Mouse (Mus musculus): ENCODE results near the gene Lrba. TPM values are rescaled to one million over a fixed set of nuclear protein-coding genes. Genes with fewer than 3 reads are reported as not detected.

Lrba gene
- polyA plus RNA-seq, 1 experiment from 2014 or later, result 2.2 TPM

GRCm38 (mm10) chr3:86638552-86639348 is 414.3 kb downstream of the Lrba start:
- no peaks in the 10 kb centered on the region for H3K4me1 ChIP-seq (replicated peaks)
- H3K36me3 ChIP-seq, result no peaks in the 10 kb centered on the region
- no peaks in the 10 kb centered on the region for H3K27me3 ChIP-seq
- DNase-seq (no peak), ATAC-seq (ENCODE audit: low read depth) (no peak)
- no peak overlapping the region for H3K27ac ChIP-seq
- H3K9ac ChIP-seq, result no peak overlapping the region
- H3K4me3 ChIP-seq (replicated peaks), result no peak overlapping the region
- H3K4me2 ChIP-seq, result no peak overlapping the region
- no peaks in the 10 kb centered on the region for H3K9me3 ChIP-seq (replicated peaks)
- WGBS (ENCODE audit: insufficient replicate concordance), result 83% methylated on average over 2 of the region's 2 CpGs

DNA sequence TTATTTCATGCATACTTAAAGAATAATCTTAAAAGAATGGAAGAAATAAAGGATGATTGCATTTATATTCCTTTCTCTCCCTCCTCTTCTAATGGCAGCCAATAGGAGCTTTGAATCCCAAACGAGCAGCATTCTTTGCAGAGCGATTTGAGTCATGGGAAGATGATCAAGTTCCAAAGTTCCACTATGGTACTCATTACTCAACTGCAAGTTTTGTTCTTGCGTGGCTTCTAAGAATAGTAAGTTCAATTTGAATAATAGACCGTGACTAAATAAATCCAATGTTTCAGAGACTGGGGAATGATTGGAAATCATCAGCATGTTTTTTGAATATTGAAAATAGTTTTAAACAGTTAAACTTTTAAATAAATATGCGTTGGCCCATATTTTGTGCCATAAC is 416.9 kb downstream of the Lrba start:
- Histone ChIP-seq H3K27ac (no peak overlapping the region), H3K27me3 (no peaks in the 10 kb centered on the region), H3K4me3 (replicated peaks) (no peak overlapping the region), H3K9ac (no peak overlapping the region), H3K4me1 (replicated peaks) (no peaks in the 10 kb centered on the region), H3K4me2 (no peak overlapping the region), H3K36me3 (no peaks in the 10 kb centered on the region), H3K9me3 (replicated peaks) (no peaks in the 10 kb centered on the region)
- ATAC-seq (ENCODE audit: low read depth) (no peak), DNase-seq (no peak)
- WGBS (ENCODE audit: insufficient replicate concordance), result 76% methylated on average over 5 of the region's 5 CpGs

DNA sequence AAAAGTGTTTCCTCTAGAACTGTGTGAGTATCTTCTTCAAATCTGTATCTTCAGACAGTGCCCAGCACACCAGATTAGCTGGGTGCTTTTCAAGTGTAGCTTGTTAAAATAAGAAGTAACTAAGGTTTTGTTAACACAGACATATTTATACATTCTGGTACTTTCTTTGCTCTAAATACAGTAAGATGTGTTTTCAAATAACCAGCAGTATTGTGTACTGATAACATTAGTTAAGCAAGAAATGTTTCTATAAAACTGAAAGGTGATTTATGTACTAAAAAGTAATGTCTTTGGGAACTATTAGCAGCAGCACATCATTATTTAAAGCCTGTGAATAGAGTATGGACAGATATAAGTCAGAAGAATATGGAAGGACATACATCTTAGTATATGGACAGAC is 417.3 kb downstream of the Lrba start:
- ATAC-seq (ENCODE audit: low read depth) (no peak), DNase-seq (no peak)
- Histone ChIP-seq H3K9ac (no peak overlapping the region), H3K27me3 (no peaks in the 10 kb centered on the region), H3K9me3 (replicated peaks) (no peaks in the 10 kb centered on the region), H3K4me1 (replicated peaks) (no peaks in the 10 kb centered on the region), H3K4me3 (replicated peaks) (no peak overlapping the region), H3K4me2 (no peak overlapping the region), H3K36me3 (no peaks in the 10 kb centered on the region), H3K27ac (no peak overlapping the region)

GRCm38 (mm10) chr3:86646771-86647170 is 422.3 kb downstream of the Lrba start:
- H3K4me2 ChIP-seq, result no peak overlapping the region
- no peak for ATAC-seq (ENCODE audit: low read depth)
- 68% methylated on average over 2 of the region's 2 CpGs for WGBS (ENCODE audit: insufficient replicate concordance)
- H3K9ac ChIP-seq, result no peak overlapping the region
- H3K27ac ChIP-seq, result no peak overlapping the region
- H3K9me3 ChIP-seq (replicated peaks), result no peaks in the 10 kb centered on the region
- no peaks in the 10 kb centered on the region for H3K36me3 ChIP-seq
- H3K27me3 ChIP-seq, result no peaks in the 10 kb centered on the region
- H3K4me3 ChIP-seq (replicated peaks), result no peak overlapping the region
- DNase-seq, result no peak
- H3K4me1 ChIP-seq (replicated peaks), result no peaks in the 10 kb centered on the region

DNA sequence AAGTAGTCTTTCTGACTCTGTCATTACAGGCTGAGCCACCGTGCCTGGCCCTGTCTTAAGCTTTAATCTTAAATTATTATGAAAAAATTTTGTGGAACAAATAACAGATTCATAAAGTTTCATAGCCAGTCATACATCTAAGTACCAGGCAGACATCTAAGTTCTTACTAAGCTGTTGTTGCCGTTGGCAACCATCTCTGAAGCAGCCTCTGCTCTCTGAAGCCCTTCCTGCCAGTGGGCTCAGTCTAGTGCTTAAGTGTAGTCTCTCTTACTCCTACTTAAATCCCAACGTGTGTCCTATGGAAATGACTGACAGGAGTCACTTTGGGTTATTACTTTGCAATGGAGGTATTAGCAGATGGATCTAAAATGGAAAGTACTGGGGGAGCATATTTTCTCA is 426.5 kb downstream of the Lrba start:
- Histone ChIP-seq H3K4me1 (replicated peaks) (no peaks in the 10 kb centered on the region), H3K27ac (no peak overlapping the region), H3K27me3 (no peaks in the 10 kb centered on the region), H3K4me3 (replicated peaks) (no peak overlapping the region), H3K4me2 (no peak overlapping the region), H3K9ac (no peak overlapping the region), H3K9me3 (replicated peaks) (no peaks in the 10 kb centered on the region), H3K36me3 (no peaks in the 10 kb centered on the region)
- WGBS (ENCODE audit: insufficient replicate concordance), result 60% methylated on average over 3 of the region's 3 CpGs
- ATAC-seq (ENCODE audit: low read depth), result no peak
- no peak for DNase-seq

GRCm38 (mm10) chr3:86659326-86659725 is 434.8 kb downstream of the Lrba start:
- 84% methylated on average over 5 of the region's 5 CpGs for WGBS (ENCODE audit: insufficient replicate concordance)
- H3K4me3 ChIP-seq (replicated peaks), result no peak overlapping the region

GRCm38 (mm10) chr3:86664399-86664798 is 439.9 kb downstream of the Lrba start:
- H3K9me3 ChIP-seq (replicated peaks), result no peaks in the 10 kb centered on the region
- no peaks in the 10 kb centered on the region for H3K36me3 ChIP-seq
- H3K27me3 ChIP-seq, result no peaks in the 10 kb centered on the region
- H3K9ac ChIP-seq, result no peak overlapping the region
- H3K4me3 ChIP-seq (replicated peaks), result no peak overlapping the region
- ATAC-seq (ENCODE audit: low read depth), result no peak
- 3% methylated on average over 3 of the region's 3 CpGs for WGBS (ENCODE audit: insufficient replicate concordance)
- no peak for DNase-seq
- no peak overlapping the region for H3K4me2 ChIP-seq
- no peaks in the 10 kb centered on the region for H3K4me1 ChIP-seq (replicated peaks)
- no peak overlapping the region for H3K27ac ChIP-seq

More at GRCm38 (mm10) chr3:86659326-86659725, 434.8 kb downstream of the Lrba start:
- Histone ChIP-seq H3K4me2 (no peak overlapping the region), H3K4me1 (replicated peaks) (no peaks in the 10 kb centered on the region), H3K27me3 (no peaks in the 10 kb centered on the region), H3K36me3 (no peaks in the 10 kb centered on the region), H3K27ac (no peak overlapping the region), H3K9me3 (replicated peaks) (no peaks in the 10 kb centered on the region), H3K9ac (no peak overlapping the region)
- no peak for ATAC-seq (ENCODE audit: low read depth)
- DNase-seq, result no peak

GRCm38 (mm10) chr3:86668146-86668545 is 443.7 kb downstream of the Lrba start:
- Histone ChIP-seq H3K9ac (no peak overlapping the region), H3K36me3 (no peaks in the 10 kb centered on the region), H3K4me1 (replicated peaks) (no peaks in the 10 kb centered on the region), H3K4me2 (no peak overlapping the region), H3K27me3 (no peaks in the 10 kb centered on the region), H3K27ac (no peak overlapping the region), H3K4me3 (replicated peaks) (no peak overlapping the region), H3K9me3 (replicated peaks) (no peaks in the 10 kb centered on the region)
- no peak for DNase-seq
- WGBS (ENCODE audit: insufficient replicate concordance), result 73% methylated on average over 8 of the region's 8 CpGs
- ATAC-seq (ENCODE audit: low read depth), result no peak

- no peak overlapping the region for H3K4me2 ChIP-seq
- ATAC-seq (ENCODE audit: low read depth), result no peak
- 36% methylated on average over 2 of the region's 2 CpGs for WGBS (ENCODE audit: insufficient replicate concordance)
- no peak overlapping the region for H3K9ac ChIP-seq
- no peak overlapping the region for H3K4me3 ChIP-seq (replicated peaks)
- H3K27me3 ChIP-seq, result no peaks in the 10 kb centered on the region
- H3K27ac ChIP-seq, result no peak overlapping the region
- no peaks in the 10 kb centered on the region for H3K9me3 ChIP-seq (replicated peaks)
- no peak for DNase-seq
- H3K36me3 ChIP-seq, result no peaks in the 10 kb centered on the region
- no peaks in the 10 kb centered on the region for H3K4me1 ChIP-seq (replicated peaks)
Observed at GRCm38 (mm10) chr3:86677573-86678155, 453.2 kb downstream of the Lrba start.

- no peak overlapping the region for H3K27ac ChIP-seq
Observed at GRCm38 (mm10) chr3:86687571-86688209, 463.2 kb downstream of the Lrba start.

GRCm38 (mm10) chr3:86688438-86688837 is 464.0 kb downstream of the Lrba start:
- Histone ChIP-seq H3K4me1 (replicated peaks) (no peaks in the 10 kb centered on the region; the same call in 1 of the 2 replicates), H3K27ac (no peak overlapping the region), H3K9ac (no peak overlapping the region), H3K36me3 (no peaks in the 10 kb centered on the region), H3K9me3 (replicated peaks) (no peaks in the 10 kb centered on the region), H3K4me3 (replicated peaks) (no peak overlapping the region), H3K4me2 (no peak overlapping the region), H3K27me3 (no peaks in the 10 kb centered on the region)
- WGBS (ENCODE audit: insufficient replicate concordance), result 50% methylated on average over 1 of the region's 1 CpGs
- no peak for ATAC-seq (ENCODE audit: low read depth)
- DNase-seq, result no peak

More at GRCm38 (mm10) chr3:86687571-86688209, 463.2 kb downstream of the Lrba start:
- no peaks in the 10 kb centered on the region for H3K9me3 ChIP-seq (replicated peaks)
- WGBS (ENCODE audit: insufficient replicate concordance), result 49% methylated on average over 7 of the region's 7 CpGs
- no peaks in the 10 kb centered on the region; the same call in 1 of the 2 replicates for H3K4me1 ChIP-seq (replicated peaks)
- no peak overlapping the region for H3K4me3 ChIP-seq (replicated peaks)
- no peak overlapping the region for H3K9ac ChIP-seq
- H3K36me3 ChIP-seq, result no peaks in the 10 kb centered on the region
- H3K4me2 ChIP-seq, result no peak overlapping the region
- no peak for ATAC-seq (ENCODE audit: low read depth)
- no peak for DNase-seq
- no peaks in the 10 kb centered on the region for H3K27me3 ChIP-seq

All from liver, embryonic 13.5 days (tissue).